Mouse (Mus musculus) thymus, adult 2 months (tissue): Measurements from ENCODE around the gene Nat9. TPM values are rescaled to one million over a fixed set of nuclear protein-coding genes. Genes with fewer than 3 reads are reported as not detected.
A peak's percentile ranks its signal among the peaks of the same experiment; 100 is the strongest.

Experiments used
- DNase-seq: peaks from one replicate; pipeline ENCODE4 v3.0.0; 2021
- H3K27ac ChIP-seq: fragments of 200-500 bp; 2 replicates; pipeline ENCODE4 v1.5.1; 2012; ENCODE audit warnings: low read length, control low read depth; ENCODE audit not compliant: control insufficient read depth, insufficient read depth
- H3K27me3 ChIP-seq: fragments of 200-500 bp; 2 replicates; pipeline ENCODE4 v1.6.1; 2012; ENCODE audit warnings: mild to moderate bottlenecking, low read length, moderate library complexity, mixed read lengths; ENCODE audit not compliant: control insufficient read depth, insufficient read depth
- H3K36me3 ChIP-seq: fragments of 200-500 bp; 2 replicates; pipeline ENCODE4 v1.6.1; 2012; ENCODE audit warnings: mild to moderate bottlenecking, low read length, moderate library complexity; ENCODE audit not compliant: control insufficient read depth, insufficient read depth
- H3K4me1 ChIP-seq: fragments of 200-500 bp; replicated peaks from 2 replicates; pipeline ENCODE4 v1.6.1; 2012; ENCODE audit warnings: low read length; ENCODE audit not compliant: control insufficient read depth, insufficient read depth
- H3K4me3 ChIP-seq: fragments of 200-500 bp; 2 replicates; pipeline ENCODE4 v1.5.1; 2012; ENCODE audit warnings: mild to moderate bottlenecking, low read length, control low read depth, moderate library complexity; ENCODE audit not compliant: control insufficient read depth, insufficient read depth
- CTCF ChIP-seq: fragments of 200-500 bp; IDR thresholded peaks from 2 replicates; pipeline ENCODE4 v1.5.1; 2012; ENCODE audit warnings: mild to moderate bottlenecking, control low read depth, low read length, moderate library complexity, borderline replicate concordance; ENCODE audit not compliant: control insufficient read depth, poor library complexity, insufficient read depth; ENCODE audit errors: extremely low read depth
- POLR2A ChIP-seq: fragments of 200-500 bp; IDR thresholded peaks from 2 replicates; pipeline ENCODE4 v1.6.1; 2012; ENCODE audit warnings: mild to moderate bottlenecking, low read length, control low read depth, moderate library complexity; ENCODE audit not compliant: control insufficient read depth, poor library complexity, insufficient read depth; ENCODE audit errors: extremely low read depth
- WGBS: fragments of 180-500 bp; shearing (Covaris S2); methylation state at CpG from one replicate; pipeline ENCODE4 v1.1.7; 2018; 5-methylcytosine and 5-hydroxymethylcytosine counted together
- polyA plus RNA-seq: library from polyadenylated mRNA; depleted of rRNA; stranded (reverse); fragments of >200 nt; gene quantifications from 2 replicates; pipeline ENCODE4 v1.2.3, GENCODE M21; 2012; rRNA removed

Gene Nat9
- polyA plus RNA-seq = 9.8 and 11.8 TPM in 2 replicates

- Histone ChIP-seq H3K27ac (peak within 1 kb of the TSS; percentile 47), H3K27me3 (no peaks in the 10 kb centered on the region), H3K4me1 (peaks cover 42% of the 10 kb centered on the region), H3K4me3 (peak within 1 kb of the TSS; percentile 61), H3K36me3 (no peaks in the 10 kb centered on the region)
- no peak for DNase-seq
- 9% methylated on average over 12 of the region's 12 CpGs for WGBS
- TF ChIP-seq CTCF = no peak
- TF ChIP-seq POLR2A = no peak
Measured at GRCm38 (mm10) chr11:115187693-115188092, at the start of gene Nat9. Gene Nat9 (minus strand): TSS chr11:115187859.

GRCm38 (mm10) chr11:115236570-115236969 is 48.9 kb upstream of the Nat9 start:
- H3K27me3 ChIP-seq = no peaks in the 10 kb centered on the region
- H3K4me3 ChIP-seq = no peak overlapping the region
- DNase-seq = no peak
- H3K27ac ChIP-seq = no peak overlapping the region
- H3K4me1 ChIP-seq = peaks cover 63% of the 10 kb centered on the region
- WGBS = 86% methylated on average over 5 of the region's 5 CpGs
- no peaks in the 10 kb centered on the region for H3K36me3 ChIP-seq
- no peak for TF ChIP-seq CTCF
- TF ChIP-seq POLR2A = no peak

GRCm38 (mm10) chr11:115234320-115235044 is 46.8 kb upstream of the Nat9 start:
- no peak for TF ChIP-seq POLR2A
- 94% methylated on average over 15 of the region's 15 CpGs for WGBS
- no peak for DNase-seq
- H3K27me3 ChIP-seq = no peaks in the 10 kb centered on the region
- no peaks in the 10 kb centered on the region for H3K36me3 ChIP-seq
- H3K27ac ChIP-seq = no peak overlapping the region
- no peak overlapping the region for H3K4me3 ChIP-seq
- peaks cover 71% of the 10 kb centered on the region for H3K4me1 ChIP-seq

GRCm38 (mm10) chr11:115233526-115234290 is 46.0 kb upstream of the Nat9 start:
- WGBS = 94% methylated on average over 20 of the region's 20 CpGs
- TF ChIP-seq CTCF = no peak
- TF ChIP-seq POLR2A = no peak
- no peaks in the 10 kb centered on the region for H3K36me3 ChIP-seq
- H3K27me3 ChIP-seq = no peaks in the 10 kb centered on the region
- H3K4me1 ChIP-seq = peaks cover 79% of the 10 kb centered on the region
- no peak overlapping the region for H3K4me3 ChIP-seq
- DNase-seq = no peak
- H3K27ac ChIP-seq = peak overlapping the region; percentile 99; the same call in 1 of the 2 replicates

GRCm38 (mm10) chr11:115232889-115233288 is 45.2 kb upstream of the Nat9 start:
- WGBS = 90% methylated on average over 5 of the region's 5 CpGs
- Histone ChIP-seq H3K27me3 (no peaks in the 10 kb centered on the region), H3K4me3 (no peak overlapping the region), H3K36me3 (no peaks in the 10 kb centered on the region), H3K27ac (peak overlapping the region; percentile 99), H3K4me1 (peaks cover 87% of the 10 kb centered on the region)
- no peak for DNase-seq
- TF ChIP-seq POLR2A (no peak), CTCF (no peak)

- Histone ChIP-seq H3K4me1 (peaks cover 92% of the 10 kb centered on the region), H3K27me3 (no peaks in the 10 kb centered on the region), H3K4me3 (no peak overlapping the region), H3K36me3 (no peaks in the 10 kb centered on the region), H3K27ac (peak overlapping the region; percentile 99)
- TF ChIP-seq POLR2A (no peak), CTCF (no peak)
- WGBS = 46% methylated on average over 9 of the region's 9 CpGs
- DNase-seq = no peak
Measured at GRCm38 (mm10) chr11:115231924-115232323, 44.3 kb upstream of the Nat9 start.
